Mouse (Mus musculus): ENCODE results near the gene Gucd1.

DNA sequence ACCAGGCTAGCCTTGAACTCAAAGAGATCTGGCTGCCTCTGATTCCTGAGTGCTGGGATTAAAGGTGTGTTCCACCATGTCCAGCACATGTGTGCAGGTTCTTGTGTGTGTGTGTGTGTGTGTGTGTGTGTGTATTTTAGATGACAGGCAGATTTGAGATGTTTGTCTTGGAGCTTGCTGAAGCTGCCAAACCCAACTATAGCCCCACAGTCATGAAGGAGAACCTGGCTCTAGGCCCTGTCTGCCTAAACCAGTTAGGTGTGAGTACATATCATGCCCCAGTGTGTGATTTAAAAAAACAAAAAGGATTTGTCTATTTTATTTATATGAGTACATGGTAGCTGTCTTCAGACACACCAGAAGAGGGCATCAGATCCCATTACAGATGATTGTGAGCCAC, 21.9 kb downstream of the Gucd1 start:
- TF ChIP-seq CTCF (IDR thresholded peaks at IDR 0.05; ENCODE audit: borderline replicate concordance, control insufficient read depth, extremely low read depth, insufficient read depth, low read length, poor library complexity) = no peak
- no peak for TF ChIP-seq POLR2A (IDR thresholded peaks at IDR 0.05; ENCODE audit: control insufficient read depth, extremely low read depth, insufficient read depth, low read length, poor library complexity)
